Mouse (Mus musculus): ENCODE data around the gene Angel1.

The Angel1 gene

DNA sequence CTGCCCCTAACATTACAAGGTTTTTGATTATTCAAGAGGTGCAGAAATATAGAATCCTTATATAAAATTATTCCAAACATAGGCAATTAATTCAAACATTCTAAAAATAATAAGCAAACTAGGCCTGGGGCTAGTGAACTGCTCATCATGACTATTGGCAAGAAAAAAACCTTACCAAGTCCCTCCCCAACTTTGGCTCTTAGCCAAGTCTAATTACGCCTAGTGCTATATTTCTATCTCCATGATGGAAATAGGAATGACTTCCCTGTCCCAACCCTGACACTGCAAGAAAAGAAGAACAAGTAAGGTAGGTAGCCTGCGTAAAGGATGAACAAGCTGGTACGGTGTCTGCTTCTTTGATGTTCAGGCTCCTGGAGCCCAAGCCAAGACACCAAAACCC lies 23.6 kb downstream of the Angel1 start:
- no peak for DNase-seq (ENCODE audit: low read depth)

DNA sequence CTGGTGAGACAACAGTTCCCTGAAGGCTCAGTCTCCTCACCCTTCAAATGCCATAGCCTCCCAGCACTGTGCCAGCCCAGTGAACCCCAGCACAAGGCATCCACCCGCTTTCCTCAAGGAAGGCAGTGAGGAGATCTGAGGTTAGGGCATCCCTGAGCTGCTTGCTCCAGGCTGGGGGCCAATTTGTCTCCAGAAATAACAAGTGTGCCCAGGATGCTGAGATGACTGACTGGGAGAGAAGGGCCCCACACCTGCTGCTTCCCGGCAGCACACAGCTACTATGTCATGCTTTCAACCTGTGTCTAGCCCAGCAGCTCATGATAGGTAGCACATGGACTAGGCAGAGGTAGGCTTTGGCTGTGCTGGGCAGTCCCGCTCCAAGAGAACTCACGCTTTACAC lies 24.8 kb downstream of the Angel1 start:
- DNase-seq (ENCODE audit: low read depth), result no peak

DNA sequence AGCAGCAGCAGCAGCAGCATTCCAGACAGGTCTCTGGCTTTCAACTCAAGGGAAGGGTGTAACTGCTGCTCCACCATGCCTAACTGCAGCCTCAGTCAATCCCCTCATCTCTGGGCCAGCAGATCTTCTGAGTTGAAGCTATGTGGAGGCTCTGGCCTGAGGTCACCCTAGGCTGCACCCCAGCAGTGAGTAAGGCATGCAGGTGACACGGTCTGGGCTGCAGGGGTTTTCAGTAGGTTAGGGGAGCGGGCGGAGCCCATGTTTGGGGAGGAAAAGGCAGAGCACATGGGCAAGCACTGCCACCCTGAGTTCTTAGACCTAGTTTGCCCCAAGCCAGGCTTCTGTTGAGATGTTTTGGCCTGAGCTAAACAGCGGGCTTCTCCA lies 25.3 kb downstream of the Angel1 start:
- DNase-seq (ENCODE audit: low read depth), result no peak

DNA sequence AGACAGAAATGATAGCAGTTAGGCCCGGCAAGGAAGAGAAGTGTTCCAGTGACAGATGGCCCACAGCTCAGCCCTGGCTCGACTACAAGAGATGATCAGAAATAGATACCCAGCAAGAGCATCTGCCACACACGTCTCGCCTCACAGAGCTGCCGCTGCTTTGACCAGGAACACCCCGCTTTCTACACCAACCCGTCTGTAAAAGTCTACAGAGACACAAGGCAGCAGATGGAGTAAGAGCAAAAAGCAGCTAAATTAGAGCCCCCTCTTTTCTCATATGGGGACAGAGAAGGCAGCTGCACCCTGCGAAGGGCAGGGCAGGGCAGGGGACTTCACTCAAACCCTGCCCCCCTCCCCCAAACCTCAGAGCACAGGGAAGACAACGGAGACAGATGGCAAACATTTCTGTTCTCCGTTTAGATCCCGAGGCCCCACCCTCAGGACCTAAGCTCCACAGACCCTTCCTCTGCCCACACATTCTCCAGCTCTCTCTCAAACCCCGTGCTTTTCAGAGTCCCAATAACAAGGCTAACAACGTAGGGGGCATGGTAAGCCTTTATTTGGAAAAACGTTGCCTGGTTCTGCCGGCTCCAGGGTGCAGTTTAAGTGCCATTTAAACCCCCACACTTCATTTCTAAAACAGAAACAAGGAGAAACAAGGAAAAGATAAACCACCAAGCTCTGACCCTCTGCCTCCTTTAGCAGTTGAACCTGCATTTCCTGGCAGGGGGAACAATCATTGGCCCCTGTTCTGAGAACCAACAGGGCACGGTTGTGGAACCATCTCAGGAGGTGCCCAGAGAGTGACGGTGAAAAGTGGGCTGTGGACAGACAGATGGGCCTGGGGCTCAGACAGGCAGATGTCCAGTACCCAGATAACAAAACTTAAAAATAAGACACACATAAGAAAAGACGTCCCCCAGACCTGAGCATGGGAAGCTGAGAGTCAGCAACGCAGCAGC lies 26.0 kb downstream of the Angel1 start:
- no peak for DNase-seq (ENCODE audit: low read depth)

GRCm38 (mm10) chr12:86698537-86698936 lies 27.7 kb downstream of the Angel1 start:
- DNase-seq (ENCODE audit: low read depth), result no peak

DNA sequence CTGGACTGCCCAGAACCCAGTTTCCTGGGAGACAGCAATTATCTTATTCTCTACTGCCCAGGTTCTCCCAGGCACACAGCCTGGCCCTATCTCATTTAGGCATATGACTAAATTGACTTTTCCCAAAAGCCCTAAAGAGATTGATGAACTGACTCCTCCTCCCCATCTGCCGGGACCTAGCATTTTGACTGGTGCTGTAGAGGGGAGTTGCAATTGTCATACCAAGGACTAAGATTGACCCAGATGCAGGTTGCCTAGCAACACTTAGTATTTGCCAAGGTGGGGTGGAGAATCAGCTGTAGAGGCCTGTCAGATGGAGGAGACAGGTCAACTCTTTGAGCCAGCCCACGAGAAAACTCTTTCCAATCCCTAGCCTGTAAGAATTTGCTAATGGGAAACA lies 28.3 kb downstream of the Angel1 start:
- no peak for DNase-seq (ENCODE audit: low read depth)

DNA sequence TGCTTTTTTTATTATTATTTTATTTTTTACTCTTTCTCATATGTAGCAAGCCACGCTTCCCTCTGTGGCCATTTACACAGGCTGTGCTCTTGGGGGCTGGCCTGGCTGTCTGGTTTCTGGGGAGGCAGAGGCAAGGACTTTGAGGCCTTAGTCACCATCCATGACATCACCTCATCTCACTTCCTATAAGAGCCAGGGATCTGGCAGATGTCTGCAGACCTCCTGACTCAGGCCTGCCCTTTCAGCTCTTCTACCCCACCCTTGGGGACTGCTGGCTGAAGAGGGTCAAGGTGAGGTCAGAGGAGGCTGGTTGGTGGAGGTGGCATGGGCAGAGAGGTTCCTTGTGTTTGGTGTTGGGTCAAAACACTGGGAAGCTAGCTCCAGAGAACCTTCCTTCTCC lies 31.8 kb downstream of the Angel1 start:
- peak; percentile 31 for DNase-seq (ENCODE audit: low read depth)

DNA sequence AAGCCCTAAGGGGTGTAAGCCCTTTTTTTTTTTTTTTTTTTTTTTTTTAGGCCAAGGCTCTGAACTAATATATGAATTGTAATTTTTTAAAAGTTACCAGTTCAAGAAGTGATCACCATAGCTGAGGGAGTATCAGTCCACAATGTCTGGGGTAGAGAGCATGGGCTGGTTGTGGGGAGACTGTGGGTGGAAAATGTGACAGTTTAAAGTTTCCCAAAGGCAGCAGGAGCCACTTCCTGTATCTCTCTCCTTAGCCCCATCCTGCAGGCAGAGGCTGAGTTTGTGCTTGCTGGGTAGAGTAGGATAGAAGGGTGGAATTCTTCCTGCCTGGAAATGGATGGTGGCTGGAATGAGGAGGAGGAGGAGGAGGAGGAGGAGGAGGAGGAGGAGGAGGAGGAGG lies 32.9 kb downstream of the Angel1 start:
- no peak for DNase-seq (ENCODE audit: low read depth)

DNA sequence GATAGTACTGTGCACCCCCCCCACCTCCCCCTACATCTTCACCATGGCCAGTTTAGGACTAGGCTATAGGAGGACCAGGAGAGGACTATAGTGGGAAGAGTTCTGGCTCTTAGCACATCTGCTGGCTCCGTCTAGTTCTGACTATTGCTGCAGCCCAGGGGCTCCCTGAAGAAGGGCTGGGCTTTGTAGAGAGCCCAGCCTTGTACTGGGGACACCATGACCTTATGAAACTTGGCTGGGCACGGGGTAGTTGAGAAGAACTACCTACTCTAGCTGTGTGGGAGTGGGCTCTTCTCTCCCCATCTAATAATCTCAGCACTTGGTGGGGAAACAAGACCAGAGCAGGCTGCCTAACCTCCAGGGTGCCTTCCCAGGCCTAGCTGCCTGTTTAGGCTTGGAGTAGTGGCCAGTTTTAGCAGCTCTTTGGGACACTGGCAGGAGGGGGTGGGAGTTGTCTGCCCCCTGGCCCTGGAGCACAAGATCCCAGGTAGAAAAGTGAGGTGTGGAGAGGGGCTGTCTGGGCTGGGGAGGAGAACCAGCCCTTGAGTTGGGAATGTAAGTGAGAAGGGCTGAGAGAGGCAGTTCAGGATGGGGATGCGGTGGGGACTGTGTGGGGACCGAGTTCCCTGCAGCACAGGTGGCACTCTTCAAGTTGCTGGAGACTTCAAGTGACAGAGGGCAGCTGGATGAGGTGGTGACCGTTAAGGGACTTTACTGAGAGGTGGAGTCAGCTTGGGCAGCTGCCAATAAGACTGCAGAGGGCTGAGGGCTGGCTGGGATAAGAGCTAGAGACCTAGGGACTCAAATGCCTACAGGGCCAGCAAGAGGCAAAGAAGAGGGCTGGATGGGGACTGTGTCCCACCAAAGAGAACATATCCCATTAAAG lies 33.5 kb downstream of the Angel1 start:
- no peak for DNase-seq (ENCODE audit: low read depth)

GRCm38 (mm10) chr12:86690700-86691485 lies 35.4 kb downstream of the Angel1 start:
- no peak for DNase-seq (ENCODE audit: low read depth)

GRCm38 (mm10) chr12:86688917-86689316 lies 37.3 kb downstream of the Angel1 start:
- DNase-seq (ENCODE audit: low read depth), result no peak

GRCm38 (mm10) chr12:86687971-86688573 lies 38.2 kb downstream of the Angel1 start:
- DNase-seq (ENCODE audit: low read depth), result no peak

DNA sequence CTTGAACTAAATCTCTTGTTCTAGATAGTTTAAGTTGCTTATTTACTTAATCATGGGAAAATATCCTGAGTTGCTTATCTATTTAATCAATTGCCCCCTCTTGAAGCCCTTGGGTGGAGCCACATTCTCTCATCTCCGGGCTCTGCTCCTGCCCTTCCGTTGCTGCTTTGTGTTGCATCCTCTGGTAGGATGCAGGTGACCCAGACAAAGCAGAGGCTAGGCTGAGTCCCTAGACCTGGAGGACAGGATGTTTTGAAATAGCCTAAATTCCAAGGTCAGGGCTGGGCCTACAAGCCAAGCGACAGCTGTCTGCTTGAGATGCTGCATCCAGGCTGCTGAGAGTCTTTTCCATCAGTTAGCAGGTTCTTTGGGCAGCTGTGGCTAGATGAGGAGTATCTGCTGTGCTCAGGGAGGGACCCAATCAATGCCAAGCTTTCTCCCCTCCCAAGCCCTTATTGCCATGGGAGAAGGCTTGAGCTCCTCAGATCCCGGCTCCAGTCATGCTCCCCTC lies 38.8 kb downstream of the Angel1 start:
- DNase-seq (ENCODE audit: low read depth), result no peak

GRCm38 (mm10) chr12:86686551-86687330 lies 39.5 kb downstream of the Angel1 start:
- no peak for DNase-seq (ENCODE audit: low read depth)

DNA sequence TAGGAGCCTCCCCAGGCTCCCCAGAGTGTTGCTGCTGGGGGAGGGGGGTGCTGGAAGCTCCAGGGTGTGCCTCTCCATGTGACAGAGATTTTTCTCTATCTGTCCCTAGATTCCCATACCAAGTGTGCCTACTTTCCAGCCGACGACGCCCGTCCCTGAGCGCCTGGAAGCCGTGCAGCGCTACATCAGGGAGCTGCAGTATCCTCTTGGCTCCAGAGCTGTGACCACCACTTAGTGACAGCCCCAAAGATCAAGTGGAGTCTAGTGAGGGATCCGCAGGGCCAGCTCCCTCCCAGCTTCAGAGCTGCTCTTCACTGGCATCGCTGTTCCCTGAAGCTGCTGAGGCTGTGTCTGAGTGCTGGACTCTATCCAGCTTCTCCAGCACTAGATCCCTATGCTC lies 41.0 kb downstream of the Angel1 start:
- DNase-seq (ENCODE audit: low read depth), result no peak

DNA sequence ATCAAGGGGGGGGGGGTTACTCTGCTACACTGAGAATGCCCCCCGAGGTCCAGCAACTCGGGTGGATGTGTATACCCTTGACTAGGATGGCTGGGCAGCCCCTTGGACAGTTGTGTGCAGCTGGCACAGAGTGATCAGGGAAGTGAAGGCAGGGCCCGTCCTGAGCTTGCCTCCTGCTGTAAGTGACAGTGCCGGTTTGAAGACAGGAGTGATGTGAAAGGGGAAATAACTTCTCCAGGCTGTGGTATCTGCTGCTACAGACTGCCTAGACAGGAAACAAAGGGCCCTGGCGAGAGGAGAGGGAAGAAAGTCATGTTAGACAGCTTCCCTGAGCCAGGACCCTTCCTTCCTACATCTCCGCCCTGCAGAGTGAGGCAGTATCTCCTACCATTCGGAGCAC lies 42.6 kb downstream of the Angel1 start:
- no peak for DNase-seq (ENCODE audit: low read depth)

DNA sequence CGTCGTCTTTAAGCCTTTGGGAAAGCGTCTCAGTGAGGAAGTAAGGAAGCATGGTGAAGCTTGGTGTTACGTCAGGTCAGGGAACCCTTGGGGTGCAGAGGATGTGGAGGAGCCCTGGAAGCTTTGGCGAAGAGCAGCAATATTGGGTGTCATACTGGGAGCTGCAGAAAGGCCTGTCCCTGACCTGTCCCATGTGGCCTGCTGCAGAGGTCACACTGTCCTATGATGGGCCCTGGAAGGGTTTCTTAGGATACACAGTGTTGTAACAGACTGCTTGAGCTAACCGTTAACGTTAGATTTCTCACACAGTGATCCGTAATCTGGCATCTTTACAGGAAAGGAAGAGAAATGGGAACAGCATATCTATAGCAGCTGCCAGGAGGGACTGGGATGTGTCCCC lies 44.1 kb downstream of the Angel1 start:
- DNase-seq (ENCODE audit: low read depth), result no peak

GRCm38 (mm10) chr12:86681626-86682025 lies 44.6 kb downstream of the Angel1 start:
- DNase-seq (ENCODE audit: low read depth), result no peak

DNA sequence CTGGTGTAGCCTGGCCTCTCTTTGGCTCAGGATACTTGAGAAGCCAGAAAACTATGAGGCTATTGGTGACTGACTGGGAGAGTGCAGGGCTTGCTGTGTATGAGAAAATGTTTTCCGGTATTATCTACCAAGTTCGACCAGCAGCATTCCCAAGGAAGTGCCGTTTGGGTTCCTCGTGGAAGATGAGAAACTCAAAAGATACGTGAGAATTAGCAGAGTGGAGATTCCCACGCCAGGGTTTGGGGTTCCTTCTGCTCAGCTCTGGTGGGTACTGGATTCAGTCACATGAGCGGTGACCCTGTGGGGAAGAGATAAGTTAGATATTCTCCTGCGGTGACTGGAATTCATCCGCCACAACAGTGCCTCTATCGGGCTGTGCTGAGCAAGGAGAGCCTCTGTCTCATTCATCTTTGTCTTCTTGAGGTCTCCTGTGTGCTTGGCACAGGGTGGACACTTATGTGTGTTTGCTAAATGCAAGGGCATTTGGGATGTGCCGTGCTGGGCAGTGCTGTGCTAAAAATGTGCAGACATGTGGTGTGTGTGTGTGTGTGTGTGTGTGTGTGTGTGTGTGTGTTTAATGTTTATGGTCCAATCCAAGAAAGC lies 45.6 kb downstream of the Angel1 start:
- DNase-seq (ENCODE audit: low read depth), result no peak

DNA sequence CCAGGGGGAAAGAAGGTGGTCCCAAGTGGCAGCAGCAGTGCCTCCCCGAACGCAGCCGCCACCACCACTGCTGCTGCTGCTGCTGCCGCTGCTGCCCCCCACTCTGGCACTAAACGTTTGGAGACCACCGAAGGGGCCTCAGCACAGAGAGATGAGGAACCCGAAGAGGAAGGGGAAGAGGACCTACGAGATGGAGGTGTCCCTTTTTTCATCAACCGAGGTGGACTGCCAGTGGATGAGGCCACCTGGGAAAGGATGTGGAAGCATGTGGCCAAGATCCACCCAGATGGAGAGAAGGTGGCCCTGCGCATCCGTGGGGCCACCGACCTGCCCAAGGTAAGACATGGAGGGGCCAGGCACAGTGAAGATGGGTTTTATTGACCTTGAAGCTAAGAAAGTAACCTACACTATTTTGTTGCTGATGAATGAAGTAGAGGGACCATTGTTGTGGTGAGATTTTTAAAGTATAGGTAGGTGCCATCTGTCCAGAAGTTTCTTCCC lies 46.2 kb downstream of the Angel1 start:
- DNase-seq (ENCODE audit: low read depth), result no peak
